Mouse (Mus musculus) cerebellum, adult 9-11 months (tissue): Measurements from ENCODE around the gene Gadd45a.

ENCODE experiments used
- DNase-seq: peaks from one replicate; pipeline ENCODE4 v3.0.0; 2022

Gadd45a gene

GRCm38 (mm10) chr6:67016520-67017111 is 20.6 kb downstream of the Gadd45a start:
- DNase-seq, result no peak

DNA sequence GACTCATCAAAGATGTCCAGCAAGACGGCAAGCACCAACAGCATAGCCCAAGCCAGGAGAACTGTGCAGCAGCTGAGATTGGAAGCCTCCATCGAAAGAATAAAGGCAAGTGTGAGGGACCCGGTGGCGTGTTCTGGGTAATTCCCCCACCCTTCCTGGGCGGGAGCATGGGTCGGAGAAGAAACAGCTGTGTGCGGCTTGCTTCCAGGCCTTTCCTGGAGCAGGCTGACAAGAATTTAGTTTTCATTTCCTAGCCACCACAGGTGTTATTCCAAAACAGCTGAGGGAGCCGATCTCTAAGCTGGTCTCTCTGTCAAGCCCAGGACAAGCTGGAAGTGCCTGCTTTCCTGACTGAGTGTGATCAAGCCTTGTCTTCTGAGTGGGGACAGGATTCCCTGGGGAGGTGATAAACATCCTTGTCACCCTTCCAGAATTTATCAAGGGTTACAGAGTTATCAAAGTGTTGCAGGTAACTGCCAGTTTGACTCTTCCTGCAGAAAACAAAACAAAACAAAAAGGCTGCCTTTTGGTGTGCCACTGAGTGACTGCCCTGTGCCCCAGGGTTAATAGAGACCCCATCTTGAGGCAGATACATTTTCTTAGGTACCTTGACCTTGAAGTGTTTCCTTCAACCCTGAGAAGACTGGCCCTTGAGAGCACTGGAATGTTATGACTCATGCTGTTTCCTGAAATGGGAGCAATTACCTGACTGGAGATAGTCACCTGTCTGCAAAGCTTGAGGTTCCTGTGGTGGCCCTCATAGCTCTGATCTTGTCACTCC is 21.3 kb downstream of the Gadd45a start:
- DNase-seq, result no peak

- no peak for DNase-seq
These were observed 22.6 kb downstream of the Gadd45a start for GRCm38 (mm10) chr6:67014679-67015075.

GRCm38 (mm10) chr6:67013949-67014678 is 23.1 kb downstream of the Gadd45a start:
- DNase-seq, result no peak

GRCm38 (mm10) chr6:67013293-67013948 is 23.8 kb downstream of the Gadd45a start:
- DNase-seq, result no peak

DNA sequence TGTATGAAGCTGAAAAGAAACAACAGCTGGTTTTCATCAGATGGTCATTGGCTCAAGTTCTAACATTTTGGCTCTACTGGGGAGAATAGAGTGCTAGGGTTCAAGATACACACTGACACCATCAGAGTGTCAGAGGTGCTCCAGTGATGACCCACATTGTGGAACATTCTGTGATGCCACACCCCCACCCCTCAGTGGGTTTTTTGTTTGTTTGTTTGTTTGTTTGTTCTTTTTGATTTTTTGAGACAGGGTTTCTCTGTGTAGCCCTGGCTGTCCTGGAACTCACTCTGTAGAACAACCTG is 26.1 kb downstream of the Gadd45a start:
- DNase-seq, result no peak

GRCm38 (mm10) chr6:67010370-67011216 is 26.7 kb downstream of the Gadd45a start:
- DNase-seq, result no peak

GRCm38 (mm10) chr6:67009888-67010287 is 27.4 kb downstream of the Gadd45a start:
- no peak for DNase-seq

DNA sequence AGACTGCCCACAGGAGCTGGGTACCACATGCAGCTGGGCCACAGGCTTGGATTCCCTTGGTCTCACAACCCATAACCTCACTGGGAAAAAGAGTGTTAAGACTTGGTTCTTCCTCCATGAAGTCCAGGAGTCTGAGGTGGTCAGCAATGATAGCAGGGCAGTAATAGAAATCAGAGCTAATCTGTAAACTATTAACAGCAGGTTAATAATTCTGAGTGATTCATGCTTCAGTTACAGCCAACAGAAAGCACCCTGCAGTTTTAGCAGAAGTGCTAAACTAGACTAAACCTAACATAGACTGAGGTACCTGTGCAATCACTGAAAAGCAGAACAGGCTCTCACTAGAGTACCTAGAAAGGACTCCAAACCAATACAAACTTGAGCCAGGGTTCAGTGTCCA is 37.5 kb downstream of the Gadd45a start:
- no peak for DNase-seq

DNA sequence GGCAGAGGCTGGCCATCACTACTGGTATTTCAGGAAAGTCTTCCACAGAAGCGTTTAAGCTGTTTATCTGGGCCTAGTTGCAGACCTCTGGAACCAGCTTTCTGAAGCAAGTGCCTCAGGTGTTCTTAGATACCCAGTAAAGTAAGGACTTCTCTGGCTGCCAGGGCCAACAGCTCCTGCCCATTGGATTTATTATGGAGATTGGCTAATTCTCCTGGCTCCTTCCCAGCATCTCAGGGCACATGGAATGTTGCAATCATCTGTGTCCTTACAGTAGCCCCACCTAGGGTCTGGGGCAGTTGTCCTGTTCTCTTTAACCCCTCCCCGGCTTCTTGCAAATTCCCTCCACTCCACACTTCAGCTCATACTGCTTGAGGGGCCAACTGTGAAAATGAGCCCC is 38.6 kb downstream of the Gadd45a start:
- no peak for DNase-seq

DNA sequence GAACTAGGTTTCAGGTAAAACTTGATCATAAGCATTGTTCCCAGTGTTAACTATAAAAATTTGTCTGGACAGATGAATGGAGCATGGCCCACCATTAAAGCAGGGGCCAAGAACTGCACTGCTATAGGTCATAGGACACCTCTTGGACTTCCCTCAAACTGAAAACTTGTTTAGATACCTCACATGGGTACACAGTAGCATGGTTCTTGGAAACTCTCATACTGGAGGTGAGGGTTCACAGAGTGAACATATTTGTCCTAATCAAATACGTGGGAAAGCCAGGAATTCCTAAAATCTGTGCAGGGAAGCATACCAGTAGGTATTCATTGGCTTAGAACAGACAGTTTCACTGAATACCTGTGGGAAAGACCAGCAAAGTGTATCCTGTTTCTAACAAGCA is 41.0 kb downstream of the Gadd45a start:
- no peak for DNase-seq

GRCm38 (mm10) chr6:66995825-66996224 is 41.4 kb downstream of the Gadd45a start:
- no peak for DNase-seq

DNA sequence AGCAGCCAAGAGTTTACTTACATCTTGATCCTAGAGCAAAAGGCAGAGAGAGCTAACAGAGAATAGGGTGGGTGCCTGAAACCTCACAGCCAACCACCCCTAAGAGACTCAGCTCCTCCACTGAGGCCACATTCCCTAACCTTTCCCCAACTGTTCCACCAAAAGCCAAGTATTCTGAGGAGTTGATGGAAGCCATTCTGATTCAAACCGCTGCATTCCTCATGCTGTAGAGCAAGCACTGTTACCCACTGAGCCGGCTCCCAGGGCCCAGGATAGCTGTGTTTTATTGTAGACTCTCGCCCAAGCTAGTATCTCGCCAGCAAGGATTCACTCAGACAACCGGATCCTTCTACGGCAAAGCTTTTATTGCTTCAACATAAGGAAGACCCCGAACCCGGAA is 42.3 kb downstream of the Gadd45a start:
- no peak for DNase-seq

DNA sequence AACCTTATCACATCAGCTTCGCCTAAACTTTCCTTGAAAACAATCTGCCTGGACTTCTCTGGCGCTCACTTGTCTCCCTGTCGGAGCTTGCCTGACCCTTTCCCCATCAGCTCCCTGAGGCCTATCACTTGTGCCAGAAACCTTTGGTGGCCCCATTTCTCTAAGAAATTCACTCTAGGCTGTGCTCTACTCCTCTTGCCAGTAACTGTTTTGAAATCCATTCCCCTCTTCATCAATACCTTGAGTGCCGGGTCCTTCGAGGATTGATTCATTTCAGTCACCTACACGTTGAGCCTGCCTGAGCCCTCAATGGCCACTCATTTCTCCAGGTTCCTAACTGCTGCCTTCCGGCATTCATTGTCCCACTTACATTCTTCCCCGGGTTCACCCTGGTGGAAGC is 44.5 kb downstream of the Gadd45a start:
- no peak for DNase-seq

- no peak for DNase-seq
These were observed 45.0 kb downstream of the Gadd45a start for GRCm38 (mm10) chr6:66992232-66992631.

GRCm38 (mm10) chr6:66989518-66989917 is 47.7 kb downstream of the Gadd45a start:
- no peak for DNase-seq

DNA sequence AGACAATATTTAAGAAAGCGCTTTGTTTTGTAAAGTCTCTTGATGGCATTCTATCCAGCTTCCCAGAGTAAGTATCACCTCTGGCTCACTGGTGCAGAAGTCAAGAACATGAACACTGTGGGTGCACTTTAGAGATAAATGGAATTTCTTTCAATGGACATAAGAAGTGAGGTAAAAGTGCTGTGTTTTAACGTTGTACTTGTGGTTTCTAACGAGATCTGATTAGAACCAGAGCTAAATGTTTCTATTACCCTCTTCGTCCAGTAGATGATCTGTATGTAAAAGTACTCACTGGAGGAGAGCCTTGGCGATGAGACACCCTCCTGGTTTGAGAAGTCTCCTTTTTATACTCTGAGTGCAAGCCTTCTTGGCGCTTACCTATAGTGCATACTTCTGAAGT is 48.2 kb downstream of the Gadd45a start:
- no peak for DNase-seq

DNA sequence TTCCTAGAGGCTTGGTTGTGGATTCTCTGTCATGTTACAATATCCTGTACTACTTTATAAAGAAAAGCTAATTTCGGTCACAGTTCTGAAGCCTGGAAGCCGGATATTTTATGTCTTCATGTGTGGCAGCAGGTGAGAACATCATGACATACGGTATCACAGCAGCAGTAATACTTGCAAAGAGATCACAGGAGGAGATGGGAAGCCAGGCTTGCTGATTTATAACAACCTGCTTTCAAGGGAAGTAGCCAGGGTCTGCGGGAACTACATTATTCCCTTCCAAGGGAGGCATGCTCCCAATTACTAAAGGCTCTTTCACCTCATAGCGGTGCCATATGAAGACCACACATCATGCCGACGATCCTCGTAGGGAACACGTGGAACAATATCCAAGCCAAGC is 48.9 kb downstream of the Gadd45a start:
- DNase-seq, result no peak

DNA sequence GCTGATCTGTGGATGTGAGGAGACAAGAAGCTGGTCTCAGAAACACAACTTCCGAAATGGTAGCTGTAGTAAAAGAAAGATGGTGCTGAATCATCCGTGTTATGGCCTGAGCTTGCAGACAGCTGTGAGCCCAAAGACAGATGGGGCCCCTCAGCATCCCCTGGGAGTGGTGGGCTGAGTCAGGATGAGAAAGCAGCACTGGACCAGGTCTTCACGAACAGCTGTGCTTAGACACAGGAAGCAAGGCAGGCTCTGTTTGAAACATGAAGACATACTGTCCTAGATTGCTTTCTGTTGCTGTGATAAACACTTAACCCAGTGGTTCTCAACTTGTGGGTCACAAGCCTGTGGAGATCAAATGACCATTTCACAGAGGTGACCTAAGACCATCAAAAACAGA is 49.6 kb downstream of the Gadd45a start:
- no peak for DNase-seq

DNA sequence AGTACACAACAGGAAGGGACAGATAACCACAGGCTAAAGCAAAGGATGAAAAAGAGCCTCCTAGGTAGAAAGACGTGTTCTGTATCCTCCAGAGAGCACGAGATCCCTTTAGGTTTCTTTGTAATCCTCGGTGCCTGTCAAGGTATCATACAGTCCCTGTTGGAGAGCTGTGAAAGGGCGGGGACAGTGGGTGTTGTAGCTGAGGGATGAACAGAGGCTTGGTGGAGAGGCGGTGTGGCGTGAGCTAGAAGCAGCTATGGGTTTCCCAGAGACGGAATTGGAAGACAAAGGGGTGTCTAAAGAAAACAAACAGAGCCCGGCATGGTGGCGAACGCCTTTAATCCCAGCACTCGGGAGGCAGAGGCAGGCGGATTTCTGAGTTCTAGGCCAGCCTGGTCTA is 51.2 kb downstream of the Gadd45a start:
- DNase-seq, result no peak

DNA sequence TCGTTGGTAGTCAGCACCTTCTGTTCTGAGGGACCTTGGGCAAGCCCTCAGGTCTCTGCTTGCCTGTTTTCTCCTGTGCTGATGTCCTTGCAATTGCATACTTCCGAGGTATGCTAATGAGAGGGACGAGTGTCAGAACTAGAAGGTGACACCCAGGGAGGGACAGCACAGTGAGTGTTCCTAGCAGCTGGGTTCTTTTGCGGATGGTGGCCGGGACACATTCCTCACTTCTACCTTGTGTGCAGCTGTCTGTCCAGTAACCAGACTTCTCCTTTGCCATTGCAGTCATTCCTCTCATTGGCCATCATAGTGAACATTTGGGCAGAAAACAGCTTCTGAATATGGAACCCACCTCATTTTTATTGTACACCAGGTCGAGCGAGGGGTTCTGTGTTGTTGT is 51.8 kb downstream of the Gadd45a start:
- DNase-seq, result no peak
